Mouse (Mus musculus) testis, adult 2 months (tissue): ENCODE data around the gene Cables2. TPM values are rescaled to one million over a fixed set of nuclear protein-coding genes. Genes with fewer than 3 reads are reported as not detected.

Source experiments
- H3K27ac ChIP-seq: fragments of 200-500 bp; 2 replicates; pipeline ENCODE4 v1.5.1; 2012; ENCODE audit warnings: low read depth, low read length; ENCODE audit not compliant: control insufficient read depth, insufficient read depth
- H3K27me3 ChIP-seq: fragments of 200-500 bp; 2 replicates; pipeline ENCODE4 v1.6.1; 2012; ENCODE audit warnings: mild to moderate bottlenecking, low read length, moderate library complexity; ENCODE audit not compliant: control insufficient read depth, insufficient read depth
- H3K36me3 ChIP-seq: fragments of 200-500 bp; 2 replicates; pipeline ENCODE4 v1.6.1; 2012; ENCODE audit warnings: mild to moderate bottlenecking, low read length; ENCODE audit not compliant: control insufficient read depth, insufficient read depth
- H3K4me1 ChIP-seq: fragments of 200-500 bp; 2 replicates; pipeline ENCODE4 v1.6.1; 2012; ENCODE audit warnings: low read length; ENCODE audit not compliant: control insufficient read depth, insufficient read depth
- H3K4me3 ChIP-seq: fragments of 200-500 bp; 2 replicates; pipeline ENCODE4 v1.5.1; 2012; ENCODE audit warnings: low read depth, mild to moderate bottlenecking, low read length, moderate library complexity, mixed read lengths; ENCODE audit not compliant: control insufficient read depth
- CTCF ChIP-seq: fragments of 200-500 bp; IDR thresholded peaks from 2 replicates; pipeline ENCODE4 v1.5.1; 2012; ENCODE audit warnings: low read depth, mild to moderate bottlenecking, inconsistent platforms, low read length, moderate library complexity; ENCODE audit not compliant: control insufficient read depth, insufficient read depth, insufficient replicate concordance
- POLR2A ChIP-seq: fragments of 200-500 bp; IDR thresholded peaks from 2 replicates; pipeline ENCODE4 v1.6.1; 2012; ENCODE audit warnings: low read depth, mild to moderate bottlenecking, inconsistent platforms, low read length, moderate library complexity; ENCODE audit not compliant: control insufficient read depth
- polyA plus RNA-seq: library from polyadenylated mRNA; depleted of rRNA; stranded (reverse); fragments of >200 nt; gene quantifications from 2 replicates; pipeline ENCODE4 v1.2.3, GENCODE M21; 2012; rRNA removed

Cables2 gene
- polyA plus RNA-seq, 1 experiment, result 23.9 TPM

DNA sequence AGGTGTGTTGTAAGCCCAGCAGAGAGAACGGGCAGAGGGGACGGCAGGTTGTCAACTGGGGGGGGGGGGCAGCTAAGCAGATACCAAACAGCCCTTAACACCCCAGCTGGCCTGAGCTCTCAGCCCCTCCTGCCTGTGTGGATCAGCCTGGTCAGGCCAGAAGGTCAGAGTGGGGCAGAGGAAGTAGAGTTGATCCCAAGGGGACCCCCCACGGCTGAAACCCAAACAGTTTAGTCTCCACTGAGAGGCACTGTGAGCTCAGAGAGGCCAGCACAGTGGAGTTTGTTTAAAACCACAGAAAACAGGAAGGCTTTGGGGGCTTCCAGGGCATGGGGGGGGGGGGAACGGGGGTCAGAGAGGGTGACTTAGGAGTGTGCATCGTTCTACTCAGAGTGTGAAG is 56.4 kb downstream of the Cables2 start:
- TF ChIP-seq POLR2A (no peak), CTCF (no peak)
- Histone ChIP-seq H3K4me3 (no peak overlapping the region), H3K27ac (no peak overlapping the region), H3K4me1 (peaks cover 2% of the 10 kb centered on the region; the same call in 1 of the 2 replicates), H3K27me3 (no peaks in the 10 kb centered on the region), H3K36me3 (no peaks in the 10 kb centered on the region)

DNA sequence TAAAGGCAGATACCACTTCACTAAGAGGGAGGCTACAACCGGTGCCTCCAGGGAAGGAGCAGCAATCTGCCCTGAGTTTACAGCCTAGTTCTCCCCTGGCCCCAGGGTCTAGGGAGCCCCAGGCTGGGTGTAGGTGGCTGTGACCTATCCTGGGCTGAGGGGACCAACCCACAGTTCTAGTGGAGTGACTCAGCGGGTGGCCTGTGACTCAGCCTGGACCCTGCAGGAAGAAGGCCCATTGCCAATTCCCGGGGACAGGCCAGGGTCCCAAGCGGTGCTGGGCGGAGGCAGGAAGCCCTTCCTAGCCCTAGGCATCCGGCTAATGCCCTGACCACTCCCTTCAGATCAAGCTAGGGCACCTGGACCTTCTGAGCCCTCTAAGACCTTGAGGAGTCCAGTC is 57.3 kb downstream of the Cables2 start:
- no peak for TF ChIP-seq POLR2A
- no peak for TF ChIP-seq CTCF
- Histone ChIP-seq H3K4me3 (no peak overlapping the region), H3K36me3 (no peaks in the 10 kb centered on the region)

DNA sequence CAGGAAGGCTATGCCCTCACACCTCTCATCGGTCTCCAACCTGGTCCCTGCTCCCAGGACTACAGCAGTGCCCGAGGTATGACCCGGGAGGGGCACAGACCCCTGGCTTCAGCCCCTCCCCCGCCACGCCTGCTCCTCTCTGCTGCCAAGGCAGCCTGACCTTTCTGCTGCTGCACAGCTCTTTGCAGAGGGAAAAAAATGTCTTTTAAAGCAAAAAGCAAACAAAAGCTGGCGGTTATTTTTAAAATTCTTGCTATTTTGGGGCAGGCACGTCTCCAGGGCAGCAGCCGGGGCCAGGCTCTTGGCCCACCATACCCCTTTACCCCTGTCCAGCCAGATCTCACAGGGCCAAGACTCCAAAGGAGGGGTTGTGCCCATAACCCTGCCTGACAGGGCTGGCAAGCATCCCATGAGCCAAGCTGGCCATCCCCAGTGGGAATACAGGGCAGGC is 58.3 kb downstream of the Cables2 start:
- TF ChIP-seq POLR2A, result no peak
- no peak for TF ChIP-seq CTCF
- no peak overlapping the region for H3K27ac ChIP-seq
- H3K27me3 ChIP-seq, result no peaks in the 10 kb centered on the region
- H3K36me3 ChIP-seq, result no peaks in the 10 kb centered on the region
- H3K4me1 ChIP-seq, result peaks cover 2% of the 10 kb centered on the region; the same call in 1 of the 2 replicates
- no peak overlapping the region for H3K4me3 ChIP-seq

More for the DNA sequence above, 57.3 kb downstream of the Cables2 start:
- no peak overlapping the region for H3K27ac ChIP-seq
- H3K27me3 ChIP-seq, result no peaks in the 10 kb centered on the region
- H3K4me1 ChIP-seq, result peaks cover 2% of the 10 kb centered on the region; the same call in 1 of the 2 replicates

GRCm38 (mm10) chr2:180214352-180214978 is 58.8 kb downstream of the Cables2 start:
- no peaks in the 10 kb centered on the region for H3K27me3 ChIP-seq
- TF ChIP-seq CTCF (no peak), POLR2A (no peak)
- no peak overlapping the region for H3K27ac ChIP-seq
- peaks cover 2% of the 10 kb centered on the region; the same call in 1 of the 2 replicates for H3K4me1 ChIP-seq
- H3K4me3 ChIP-seq, result no peak overlapping the region
- no peaks in the 10 kb centered on the region for H3K36me3 ChIP-seq

GRCm38 (mm10) chr2:180212255-180212654 is 61.0 kb downstream of the Cables2 start:
- no peaks in the 10 kb centered on the region for H3K27me3 ChIP-seq
- no peaks in the 10 kb centered on the region for H3K36me3 ChIP-seq
- no peak overlapping the region for H3K4me3 ChIP-seq
- peaks cover 2% of the 10 kb centered on the region; the same call in 1 of the 2 replicates for H3K4me1 ChIP-seq
- no peak overlapping the region for H3K27ac ChIP-seq
- no peak for TF ChIP-seq CTCF
- no peak for TF ChIP-seq POLR2A

DNA sequence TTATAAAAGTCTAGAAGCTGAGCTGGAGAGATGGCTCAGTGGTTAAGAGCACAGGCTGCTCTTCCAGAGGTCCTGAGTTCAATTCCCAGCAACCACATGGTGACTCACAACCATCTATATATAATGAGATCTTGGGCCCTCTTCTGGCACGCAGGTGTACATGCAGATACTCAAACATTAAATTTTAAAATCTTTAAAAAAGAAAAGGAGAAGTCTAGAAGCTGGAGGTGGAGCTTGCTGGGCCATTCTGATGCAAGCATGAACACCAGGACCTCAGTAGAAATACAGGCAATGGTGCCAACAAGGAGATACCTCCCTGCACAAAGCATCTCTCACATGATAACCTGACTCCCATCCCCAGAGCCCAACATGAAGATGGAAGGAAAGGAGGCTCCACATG is 64.3 kb downstream of the Cables2 start:
- H3K27me3 ChIP-seq, result no peaks in the 10 kb centered on the region
- TF ChIP-seq POLR2A, result no peak
- H3K4me1 ChIP-seq, result no peaks in the 10 kb centered on the region
- no peak overlapping the region for H3K4me3 ChIP-seq
- no peak overlapping the region for H3K27ac ChIP-seq
- H3K36me3 ChIP-seq, result no peaks in the 10 kb centered on the region

Other genes starting within 250 kb of the Cables2 start
- 31.8 and 33.7 TPM in 2 replicates for gene Lsm14b, start 248.5 kb downstream of the Cables2 start, polyA plus RNA-seq
- gene Psma7, start 231.1 kb downstream of the Cables2 start, polyA plus RNA-seq, result 38.5 and 42.6 TPM in 2 replicates
- 4.0 TPM in 2 replicates for gene Ss18l1, start 231.0 kb downstream of the Cables2 start, polyA plus RNA-seq
- gene Mtg2, start 202.9 kb downstream of the Cables2 start, polyA plus RNA-seq, result 7.0 and 7.8 TPM in 2 replicates
- 5.1 and 5.9 TPM in 2 replicates for gene Hrh3, start 169.0 kb downstream of the Cables2 start, polyA plus RNA-seq
- gene Osbpl2, start 154.2 kb downstream of the Cables2 start, polyA plus RNA-seq, result 16.0 and 18.5 TPM in 2 replicates
- gene Adrm1, start 102.0 kb downstream of the Cables2 start, polyA plus RNA-seq, result 107 and 114 TPM in 2 replicates
- 7.5 and 8.3 TPM in 2 replicates for gene Lama5, start 47.6 kb downstream of the Cables2 start, polyA plus RNA-seq
- 703 and 848 TPM in 2 replicates for gene Rps21, start 16.1 kb downstream of the Cables2 start, polyA plus RNA-seq
- gene Rbbp8nl, start 16.4 kb upstream of the Cables2 start, polyA plus RNA-seq, result 0.08 TPM in 1 of 2 replicates, not detected in the other
- gene Gata5, start 61.2 kb upstream of the Cables2 start, polyA plus RNA-seq, result 0.10 TPM in 2 replicates
- 0.15 and 1.6 TPM in 2 replicates for gene Slco4a1, start 182.7 kb upstream of the Cables2 start, polyA plus RNA-seq
- gene Ntsr1, start 226.5 kb upstream of the Cables2 start, polyA plus RNA-seq, result 0.43 and 0.55 TPM in 2 replicates